Mouse (Mus musculus): ENCODE results near the gene 0610010K14Rik. TPM values are rescaled to one million over a fixed set of nuclear protein-coding genes. Genes with fewer than 3 reads are reported as not detected.

The 0610010K14Rik gene
- 10 to 100 TPM; 46.9 to 50.3 TPM for total RNA-seq (2021)

DNA sequence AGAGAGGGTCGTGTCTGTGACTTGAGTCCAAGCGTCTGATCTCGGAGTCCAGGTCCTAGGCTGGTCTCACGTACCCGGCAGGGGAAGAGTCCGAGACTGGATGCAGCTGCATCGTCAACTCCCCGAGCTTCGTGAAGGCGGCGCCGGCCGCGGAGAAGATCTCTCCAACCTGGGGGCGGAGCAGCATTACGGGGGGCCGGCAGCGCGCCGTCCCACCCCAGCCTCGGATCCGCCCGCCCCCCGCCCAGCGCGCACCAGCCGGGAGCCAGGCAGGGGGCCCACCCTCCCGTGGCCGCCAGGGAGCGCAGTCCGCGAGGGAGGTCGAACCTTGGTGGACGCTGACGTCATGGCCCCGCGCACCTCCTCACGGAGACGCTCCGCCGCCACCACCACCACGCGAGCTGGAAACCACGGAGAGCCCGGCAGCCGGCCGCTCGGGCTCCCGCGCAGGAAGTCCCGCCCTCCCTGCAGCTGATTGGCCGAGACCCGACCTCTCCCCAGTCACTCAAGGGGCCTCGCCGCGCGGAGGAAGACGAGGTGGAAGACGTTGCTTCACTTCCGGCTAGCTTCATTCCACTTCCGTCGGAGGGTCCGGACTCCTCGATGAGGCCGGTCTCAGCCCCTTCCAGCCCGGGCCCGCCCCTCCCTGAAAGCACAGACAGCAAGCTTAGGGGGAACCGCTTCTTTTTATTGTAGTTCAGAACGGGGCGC lies at the start of gene 0610010K14Rik:
TSS of gene 0610010K14Rik (minus strand) at position 458 of the 711 bp plus-strand sequence.
- intact Hi-C loops (cut with DNase I) = no loop called here
- peak; percentile 98 to 99 for DNase-seq (ENCODE audit: low spot score in 2 of 2)

DNA sequence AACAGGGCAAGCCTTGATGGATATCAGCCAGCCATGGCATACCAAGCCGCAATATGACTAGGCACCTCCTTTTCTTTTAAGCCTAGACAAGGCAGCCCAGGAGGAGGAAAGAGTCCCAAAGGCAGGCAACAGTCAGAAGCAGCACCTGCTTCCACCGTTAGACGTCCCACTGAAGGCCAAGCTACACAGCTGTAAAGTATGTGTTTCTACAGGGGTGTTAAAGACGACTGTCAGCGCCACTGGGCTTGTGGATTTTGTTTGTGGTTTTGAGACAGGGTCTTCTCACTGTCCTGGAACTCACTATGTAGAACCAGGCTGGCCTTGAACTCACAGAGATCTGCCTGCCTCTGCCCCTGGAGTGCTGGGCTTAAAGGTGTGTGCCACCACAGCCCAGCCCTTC lies 48.0 kb upstream of the 0610010K14Rik start:
- DNase-seq (ENCODE audit: low spot score in 2 of 2) = no peak
- intact Hi-C loops (cut with DNase I) = no loop called here

DNA sequence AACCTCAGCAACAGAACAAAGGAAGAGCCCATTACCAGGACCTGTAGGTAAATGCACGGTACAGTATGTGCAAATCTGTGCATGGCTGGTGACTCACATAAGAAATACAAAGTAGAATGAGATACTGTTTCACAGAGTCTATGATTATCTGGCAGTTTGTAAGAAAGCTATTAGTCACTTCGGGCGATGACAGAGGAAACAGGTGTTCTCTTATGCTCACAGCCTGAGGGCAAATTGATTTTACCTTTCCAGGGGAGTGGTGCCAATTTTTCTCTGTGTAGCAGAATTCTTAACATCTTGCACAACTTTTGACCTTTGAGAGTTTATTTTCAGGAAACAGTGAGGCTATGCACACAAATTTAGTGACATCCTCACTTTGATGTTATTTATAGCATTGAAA lies 47.0 kb upstream of the 0610010K14Rik start:
- intact Hi-C loops (cut with DNase I) = no loop called here
- no peak for DNase-seq (ENCODE audit: low spot score in 2 of 2)

DNA sequence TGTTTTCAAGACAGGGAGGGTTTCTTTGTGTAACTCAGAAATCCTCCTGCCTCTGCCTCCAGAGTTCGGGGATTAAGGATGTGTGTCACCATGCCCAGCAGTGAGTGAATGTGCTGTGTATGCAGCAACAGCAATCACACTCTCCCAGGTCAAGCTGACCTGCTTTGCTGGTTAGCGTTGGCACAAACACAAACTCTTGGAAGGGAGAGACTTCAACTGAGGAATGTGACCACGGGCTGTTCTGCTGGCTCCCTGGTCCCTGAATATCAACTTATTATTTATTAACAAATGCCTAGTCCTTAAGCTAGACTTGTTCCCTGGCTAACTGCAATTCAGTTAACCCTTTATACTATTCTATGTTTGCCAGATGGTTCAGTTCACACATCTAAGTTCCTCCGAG lies 46.0 kb upstream of the 0610010K14Rik start:
- no peak for DNase-seq (ENCODE audit: low spot score in 2 of 2)

DNA sequence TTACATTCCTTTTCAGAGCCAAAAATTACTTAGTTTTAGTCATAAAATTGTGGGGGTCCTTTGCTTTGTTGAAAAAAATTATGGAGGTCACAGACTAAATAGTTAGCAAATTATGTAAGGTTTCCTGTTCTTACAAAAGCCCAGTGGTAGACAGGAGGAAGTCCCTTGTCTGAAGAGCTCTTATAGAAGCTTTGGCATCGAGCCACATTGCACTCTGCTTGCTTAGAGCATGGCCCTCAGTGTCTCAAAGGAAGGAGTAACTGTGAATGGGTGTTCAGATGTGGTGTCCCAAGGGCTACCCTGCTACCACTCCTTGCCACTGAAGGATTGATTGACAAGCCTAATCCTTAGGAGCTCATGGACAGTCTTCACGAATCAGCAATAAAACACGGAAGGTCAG lies 42.7 kb upstream of the 0610010K14Rik start:
- intact Hi-C loops (cut with DNase I) = no loop called here
- DNase-seq (ENCODE audit: low spot score in 2 of 2) = no peak

More for the DNA sequence above, 46.0 kb upstream of the 0610010K14Rik start:
- intact Hi-C loops (cut with DNase I) = no loop called here

DNA sequence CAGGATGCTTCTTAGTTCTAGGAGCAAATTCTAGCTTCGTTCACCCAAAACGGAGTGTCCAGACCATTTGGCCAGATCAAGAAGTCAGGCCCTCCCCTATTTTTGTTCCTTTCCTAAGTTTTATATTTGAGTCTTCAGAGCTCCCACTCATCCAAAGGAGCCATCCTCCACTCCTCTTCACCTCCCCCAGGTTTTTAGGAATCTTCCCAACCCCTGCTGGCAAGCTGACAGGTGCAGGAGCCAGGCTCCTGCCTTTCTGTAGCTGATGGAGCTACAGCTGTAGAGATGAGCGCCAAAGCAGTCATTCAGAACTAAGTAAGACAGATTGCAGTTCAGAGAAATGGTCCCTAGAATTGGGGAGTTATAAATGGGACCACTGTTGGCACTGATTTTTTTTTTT lies 41.2 kb upstream of the 0610010K14Rik start:
- intact Hi-C loops (cut with DNase I) = no loop called here
- no peak for DNase-seq (ENCODE audit: low spot score in 2 of 2)

DNA sequence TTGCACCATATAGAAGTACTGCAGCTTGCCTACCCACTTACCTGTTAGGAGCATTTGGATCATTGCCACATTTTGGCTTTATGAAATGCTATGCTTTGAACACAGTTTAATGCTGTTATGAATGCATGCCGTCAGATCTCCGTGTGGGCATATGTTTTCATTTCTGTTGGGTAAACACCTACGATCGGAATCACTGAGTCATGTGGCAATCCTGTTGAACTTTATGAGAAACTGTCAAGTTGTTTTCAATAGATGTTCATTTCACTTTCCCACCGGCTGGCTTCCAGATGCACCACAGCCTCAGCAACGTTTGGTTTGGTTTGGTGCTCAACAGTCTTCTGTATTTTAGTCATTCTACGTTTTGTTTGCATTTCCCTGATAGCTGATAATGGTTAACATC lies 33.9 kb upstream of the 0610010K14Rik start:
- DNase-seq (ENCODE audit: low spot score in 2 of 2) = no peak
- intact Hi-C loops (cut with DNase I) = no loop called here

DNA sequence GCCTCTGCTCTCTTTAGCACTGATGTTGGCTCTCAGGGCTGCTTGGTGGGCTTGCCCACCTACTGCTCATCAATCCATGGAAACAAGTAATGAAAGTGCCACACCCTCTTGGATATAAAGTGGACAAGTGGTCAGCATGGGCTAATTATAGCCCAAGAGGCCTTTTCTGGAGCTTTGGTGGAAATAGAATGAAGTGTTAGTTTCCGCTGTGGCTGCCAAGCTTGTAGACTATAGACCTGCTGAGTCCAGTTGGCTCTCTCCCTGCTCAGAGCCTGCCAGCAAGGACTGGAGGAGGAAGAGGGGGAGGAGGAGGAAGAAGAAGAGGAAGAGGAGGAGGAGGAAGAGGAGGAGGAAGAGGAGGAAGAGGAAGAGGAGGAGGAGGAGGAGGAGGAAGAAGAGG lies 28.7 kb upstream of the 0610010K14Rik start:
- intact Hi-C loops (cut with DNase I) = no loop called here
- no peak for DNase-seq (ENCODE audit: low spot score in 2 of 2)

DNA sequence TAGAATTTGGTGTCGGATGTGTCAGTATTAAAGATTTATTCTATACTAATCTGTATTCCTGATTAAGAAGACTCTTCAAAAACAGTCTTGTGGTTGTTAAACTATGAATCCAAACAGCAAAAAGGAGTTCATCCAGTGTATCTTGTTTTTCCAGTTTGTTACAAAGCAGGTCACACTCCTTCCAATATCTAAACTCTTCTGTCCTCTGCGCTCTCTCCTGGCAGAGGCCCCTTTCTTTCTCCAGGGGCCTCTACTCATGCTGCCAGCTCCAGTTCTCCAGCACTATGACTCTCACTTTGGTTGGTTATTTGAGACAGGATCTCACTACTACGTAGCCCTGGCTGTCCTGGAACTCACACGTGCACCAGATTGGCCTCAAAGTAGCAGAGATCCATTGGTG lies 28.1 kb upstream of the 0610010K14Rik start:
- DNase-seq (ENCODE audit: low spot score in 2 of 2) = no peak
- intact Hi-C loops (cut with DNase I) = no loop called here

DNA sequence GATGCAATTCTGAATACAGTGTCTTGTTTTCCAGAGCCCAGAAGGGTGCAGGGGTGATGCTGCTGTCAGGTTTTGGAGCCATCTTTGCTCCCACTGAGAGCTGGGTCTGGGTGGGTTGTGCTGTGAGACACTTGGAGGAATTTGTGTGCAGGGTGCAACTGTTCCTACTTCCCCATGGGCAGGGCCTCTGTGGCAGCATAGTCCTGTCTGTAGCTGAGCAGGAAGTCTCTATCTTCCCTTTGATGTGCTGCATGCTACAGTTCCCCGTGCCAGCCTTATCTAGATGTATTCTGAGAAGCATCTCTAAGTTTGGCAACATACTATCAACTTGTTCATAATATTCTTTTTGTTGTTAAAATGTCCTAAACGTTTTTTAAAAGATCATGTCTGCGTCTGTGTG lies 27.5 kb upstream of the 0610010K14Rik start:
- intact Hi-C loops (cut with DNase I) = no loop called here
- no peak for DNase-seq (ENCODE audit: low spot score in 2 of 2)

DNA sequence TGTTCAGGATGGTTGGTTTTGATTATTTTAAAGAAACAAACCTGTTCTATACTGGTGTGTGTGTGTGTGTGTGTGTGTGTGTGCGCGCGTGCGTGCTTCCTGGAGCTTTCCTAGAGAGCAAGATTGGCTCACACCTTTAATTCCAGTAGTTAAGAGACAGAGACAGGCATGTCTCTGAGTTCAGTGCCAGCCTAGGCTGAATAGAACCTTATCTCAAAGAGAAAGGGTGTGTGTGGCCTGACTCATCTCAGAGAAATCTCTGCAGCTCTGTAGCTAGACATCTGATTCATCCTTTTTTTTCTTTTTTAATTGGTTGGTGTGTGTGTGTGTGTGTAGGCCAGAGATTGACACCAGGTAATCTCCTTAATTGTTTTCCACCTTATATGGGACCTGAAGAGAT lies 21.3 kb upstream of the 0610010K14Rik start:
- no peak for DNase-seq (ENCODE audit: low spot score in 2 of 2)
- intact Hi-C loops (cut with DNase I) = no loop called here

DNA sequence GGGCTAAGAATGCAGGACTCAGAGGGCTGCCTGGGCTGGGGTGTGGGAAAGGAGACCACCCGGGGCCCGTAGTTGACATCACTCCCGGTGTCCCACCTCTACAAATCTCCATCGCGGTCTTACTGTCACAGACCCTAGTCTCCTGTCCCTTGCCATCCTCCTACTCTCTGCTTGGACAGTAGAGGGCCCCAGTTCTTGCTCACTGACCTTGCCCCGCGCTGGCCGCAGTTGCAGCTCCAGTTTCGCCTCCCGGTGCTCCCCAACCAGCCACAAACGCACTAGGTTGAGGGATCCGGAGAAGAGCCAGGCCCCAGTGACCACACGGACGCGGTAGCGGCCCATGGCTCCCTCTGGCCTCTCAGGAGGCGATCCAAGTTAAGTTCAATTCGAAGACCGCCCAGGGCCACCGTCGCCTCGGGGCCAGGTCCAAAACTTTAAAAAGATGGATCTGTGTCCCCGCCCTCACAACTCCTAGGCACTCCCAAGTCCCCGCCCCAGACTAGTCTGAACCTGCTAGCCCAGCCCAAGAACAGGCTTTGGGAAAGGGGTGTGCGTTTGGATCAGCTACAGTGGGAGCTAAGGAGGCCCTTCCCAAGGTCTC lies 17.3 kb upstream of the 0610010K14Rik start, which contains the start of gene Alox12:
TSS of gene Alox12 (minus strand) at position 423 of the 601 bp plus-strand sequence.
- intact Hi-C loops (cut with DNase I) = no loop called here
- DNase-seq (ENCODE audit: low spot score in 2 of 2) = no peak

DNA sequence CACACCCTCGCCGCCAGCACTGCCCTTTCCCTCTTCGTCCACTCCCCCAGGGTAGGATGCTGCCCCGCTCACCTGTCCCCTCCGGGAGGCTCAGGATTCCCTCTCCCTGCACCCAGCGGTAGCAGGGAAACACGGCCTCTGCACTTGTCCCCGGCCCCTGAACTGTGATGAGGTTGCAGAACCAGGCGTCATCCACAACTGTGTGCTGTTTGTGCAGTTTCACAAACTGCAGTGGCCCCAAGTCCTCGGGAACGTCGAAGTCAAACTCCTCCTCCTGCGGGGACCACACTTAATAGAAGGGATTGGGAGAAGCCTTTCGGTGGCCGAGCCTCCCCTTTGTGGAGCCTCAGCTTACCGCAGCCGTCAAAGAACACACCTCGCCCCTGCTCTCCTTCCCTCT lies 16.6 kb upstream of the 0610010K14Rik start:
- intact Hi-C loops (cut with DNase I) = no loop called here
- no peak for DNase-seq (ENCODE audit: low spot score in 2 of 2)

DNA sequence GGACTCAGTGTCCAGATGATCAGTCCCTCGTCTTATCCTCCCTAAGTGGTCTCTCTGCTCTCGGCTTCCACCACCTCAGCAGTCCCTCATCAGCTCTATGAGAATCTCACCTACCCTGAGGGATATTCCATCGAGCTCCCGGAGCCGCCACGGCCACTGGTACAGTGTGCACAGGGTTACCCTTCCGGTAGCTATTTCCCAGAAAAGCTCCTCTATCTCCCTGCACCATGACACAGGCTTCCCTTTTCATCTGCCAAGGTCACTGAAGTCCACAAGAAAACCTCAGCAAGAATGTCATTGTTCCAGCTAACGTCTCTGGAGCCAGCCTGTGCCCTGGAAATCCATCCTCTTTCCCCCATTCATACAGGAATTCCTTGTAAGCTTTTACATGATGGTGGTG lies 14.1 kb upstream of the 0610010K14Rik start:
- intact Hi-C loops (cut with DNase I) = no loop called here
- DNase-seq (ENCODE audit: low spot score in 2 of 2) = no peak

DNA sequence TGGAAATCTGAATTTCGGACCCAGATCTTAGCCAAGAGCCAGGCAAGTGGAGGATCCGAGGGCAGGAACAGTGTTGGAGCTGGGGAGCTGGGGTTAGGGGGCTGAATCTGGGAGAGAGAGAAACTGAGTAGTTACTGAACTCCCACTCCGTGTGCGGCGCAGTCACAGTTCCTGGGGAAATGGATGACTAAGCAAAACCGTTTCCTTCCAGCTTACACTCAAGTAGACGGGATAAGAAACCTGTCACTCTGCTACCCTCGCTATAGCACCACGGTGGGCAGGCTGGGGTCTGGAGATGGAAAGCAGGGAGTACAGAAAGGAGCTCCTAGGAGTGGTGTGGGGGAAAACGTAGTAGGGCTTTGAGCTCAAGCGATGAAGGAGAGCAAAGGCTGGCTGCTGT lies 12.4 kb upstream of the 0610010K14Rik start:
- DNase-seq (ENCODE audit: low spot score in 2 of 2) = no peak
- intact Hi-C loops (cut with DNase I) = no loop called here

DNA sequence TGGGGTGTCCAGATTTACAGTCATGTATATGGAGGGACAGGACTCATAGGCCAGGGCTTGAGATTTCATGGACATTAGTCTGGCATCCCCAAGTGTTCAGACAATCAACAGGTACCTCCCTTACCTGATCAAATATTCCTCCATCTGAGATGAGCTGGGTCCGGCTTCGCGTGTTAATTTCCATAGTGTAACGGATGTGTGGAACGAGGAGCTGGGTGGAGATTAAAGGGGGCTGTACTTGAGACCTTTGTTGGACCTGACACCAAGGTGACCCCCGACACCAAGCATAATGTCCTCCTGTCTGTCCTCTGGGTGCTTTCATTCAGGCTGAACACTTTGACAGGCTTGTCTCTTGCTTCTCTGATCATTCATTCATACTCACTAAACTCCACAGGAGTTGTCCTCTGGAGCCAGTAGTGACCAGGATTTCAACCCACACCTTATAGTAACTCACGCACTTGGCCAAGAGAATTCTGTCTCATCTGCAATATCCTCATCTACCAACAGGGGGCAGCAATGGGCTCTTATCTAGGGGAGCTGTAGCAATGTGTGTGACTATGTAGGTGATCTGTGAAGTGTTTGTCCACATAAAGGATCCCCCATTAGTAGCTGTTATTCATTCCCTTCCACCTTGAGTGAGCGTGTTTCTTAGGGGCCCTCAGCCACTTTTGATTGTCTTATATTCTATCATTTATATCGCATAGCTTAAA lies 9.6 kb upstream of the 0610010K14Rik start:
- intact Hi-C loops (cut with DNase I) = loop anchor here (2.0 kb wide), 1 partner anchor 62 kb away; no protein-coding TSS in a partner anchor
- peak in 1 of 2 experiments; percentile 58 for DNase-seq (ENCODE audit: low spot score in 2 of 2)

DNA sequence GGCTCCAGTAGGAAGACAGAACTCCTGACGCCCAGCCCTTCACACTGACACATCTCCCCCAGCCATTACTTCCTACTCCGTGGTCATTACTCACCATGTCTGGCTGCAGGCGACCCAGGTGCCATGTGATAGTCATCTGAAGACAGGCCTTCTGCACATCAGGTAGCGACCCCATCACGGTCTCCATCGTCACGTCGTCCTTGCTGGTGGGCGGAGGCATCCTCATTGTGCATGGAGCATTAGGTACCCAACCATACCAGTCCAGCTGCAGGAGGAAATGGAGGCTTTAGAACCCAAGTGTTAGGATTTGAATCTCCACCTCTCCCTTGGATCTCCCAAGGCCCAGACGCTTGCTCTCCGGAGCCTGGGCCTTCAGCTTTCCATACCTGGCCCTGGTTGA lies 4.9 kb upstream of the 0610010K14Rik start:
- DNase-seq (ENCODE audit: low spot score in 2 of 2) = no peak
- intact Hi-C loops (cut with DNase I) = no loop called here

DNA sequence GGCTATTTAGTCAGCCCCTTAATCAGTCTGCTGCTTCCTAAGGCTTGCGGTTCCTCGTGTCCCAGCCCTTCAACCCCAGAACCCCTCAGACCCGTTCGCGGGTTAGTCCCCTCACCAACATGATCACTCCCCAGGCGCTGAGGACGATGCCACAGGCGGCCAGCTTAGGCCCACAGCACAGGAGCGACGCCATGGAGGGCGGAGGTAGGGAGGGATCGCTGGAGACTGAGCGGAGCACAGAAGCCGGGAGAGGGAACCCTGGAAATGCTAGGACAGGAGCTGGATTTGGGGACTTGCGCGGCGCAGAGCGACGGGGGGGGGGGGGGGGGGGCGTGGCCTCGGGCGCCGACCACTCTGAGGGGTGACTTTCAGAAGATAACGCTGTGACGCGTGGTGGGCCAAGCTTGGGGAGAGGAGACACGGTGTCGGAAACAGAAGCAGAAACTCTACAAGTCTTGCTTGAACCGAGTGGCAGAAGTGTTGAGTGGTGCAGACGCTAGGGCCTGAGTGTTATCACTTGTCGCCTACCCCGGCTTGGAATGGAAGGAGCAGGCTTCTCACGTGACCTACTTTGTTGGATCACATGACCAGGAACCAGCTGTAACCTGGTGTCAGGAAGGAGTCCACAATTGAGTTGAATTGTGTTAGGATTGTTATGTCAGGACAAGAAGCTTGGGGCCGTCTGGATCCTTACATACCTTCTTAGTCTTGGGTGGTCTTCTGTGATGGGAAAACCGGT lies 2.0 kb upstream of the 0610010K14Rik start, which contains the start of the genes Gm21988 and Rnasek:
TSS of gene Gm21988 (minus strand) at position 290 of the 739 bp plus-strand sequence.
TSS of gene Rnasek (minus strand) at position 302 of the 739 bp plus-strand sequence.
- DNase-seq (ENCODE audit: low spot score in 2 of 2) = peak; percentile 84 to 87
- intact Hi-C loops (cut with DNase I) = no loop called here

DNA sequence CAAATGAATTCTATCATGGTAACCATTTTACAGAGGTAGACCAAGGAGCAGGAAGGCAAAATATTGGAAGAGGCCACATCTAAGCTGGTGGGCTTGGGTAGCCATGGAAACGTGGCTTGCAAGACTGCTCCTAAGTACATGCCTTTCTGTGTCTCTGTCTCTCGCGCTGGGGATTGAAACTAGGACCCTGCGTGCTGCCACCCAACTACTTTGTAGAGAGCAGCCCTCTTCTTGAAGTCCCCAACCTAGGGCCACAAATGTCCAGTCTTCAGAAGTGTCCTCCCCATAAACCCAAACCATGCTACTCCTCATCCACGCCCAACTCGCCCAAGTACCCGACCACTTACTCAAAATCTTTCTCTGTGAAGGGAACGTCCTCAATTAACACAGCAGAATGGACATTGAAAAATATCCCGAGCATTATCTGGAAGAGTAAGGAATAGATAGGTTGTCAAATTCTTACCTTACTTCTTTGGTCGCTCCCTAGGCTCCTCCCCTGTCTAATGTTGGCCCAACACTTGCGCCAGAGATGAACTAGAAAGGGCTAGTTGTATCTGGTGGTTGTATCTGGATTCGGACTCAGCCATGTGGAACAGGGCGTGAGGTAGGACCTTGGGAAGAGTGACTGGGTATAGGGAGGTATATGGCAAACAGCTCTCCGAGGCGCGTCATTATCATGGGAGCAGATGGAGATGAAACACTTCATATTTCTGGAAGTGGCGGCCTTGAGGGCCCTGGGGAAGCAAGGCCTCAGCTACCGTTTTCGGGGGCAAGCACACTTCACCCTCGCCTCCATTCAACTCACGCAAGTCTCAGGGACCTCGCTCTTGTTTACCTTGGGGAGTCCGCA lies 1.1 kb upstream of the 0610010K14Rik start:
- intact Hi-C loops (cut with DNase I) = no loop called here

More for the DNA sequence above, 1.1 kb upstream of the 0610010K14Rik start:
- DNase-seq (ENCODE audit: low spot score in 2 of 2) = peak in 1 of 2 experiments; percentile 9

Measured in left cerebral cortex, postnatal 36 days (tissue).